ENCODE assay signal across 8 mouse cellular contexts in the genomic region with DNA sequence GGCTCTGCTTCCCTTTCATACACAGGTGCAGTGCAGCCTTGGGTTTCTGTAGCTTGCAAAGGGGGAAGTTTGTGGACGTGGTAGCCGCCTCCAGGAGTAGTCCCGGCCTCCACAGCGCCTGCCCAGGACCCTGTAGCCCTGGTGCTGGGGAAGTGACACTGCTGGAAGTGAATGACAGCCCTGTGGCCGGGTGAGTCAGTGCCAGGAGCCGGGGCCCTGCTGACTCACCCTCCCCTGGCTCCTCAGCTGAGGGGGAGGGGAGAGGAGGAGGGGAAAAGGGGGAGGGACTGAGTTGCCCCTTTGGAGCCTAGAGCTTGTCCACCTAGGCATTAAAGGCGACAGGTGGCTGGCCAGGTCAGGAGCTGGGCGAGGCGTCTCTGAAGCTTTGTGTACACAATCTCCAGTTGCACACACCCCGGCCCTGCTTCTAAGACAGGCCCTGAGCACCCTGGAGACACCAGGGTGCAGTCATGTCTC. TPM values are rescaled to one million over a fixed set of nuclear protein-coding genes. Genes with fewer than 3 reads are reported as not detected.
DNase-seq lines count a peak whose midpoint lies in the region; ATAC-seq and TF ChIP-seq lines count a peak whose summit lies in the region.

No protein-coding gene starts in this region.

- 12% methylated on average over 10 of the region's 10 CpGs for WGBS in kidney, embryonic 16.5 days
- WGBS in forebrain, embryonic 15.5 days: 10% methylated on average over 10 of the region's 10 CpGs
- WGBS in hindbrain, embryonic 13.5 days: 7% methylated on average over 10 of the region's 10 CpGs
- WGBS in lung, adult 2 months: 22% methylated on average over 10 of the region's 10 CpGs
- WGBS in neural tube, embryonic 11.5 days: under 1% methylated on average over 8 of the region's 10 CpGs

- H3K4me3 ChIP-seq in kidney, embryonic 16.5 days (ENCODE audit: low read length): no peak overlapping the region
- H3K4me3 ChIP-seq in forebrain, embryonic 15.5 days: no peak overlapping the region
- no peak overlapping the region for H3K4me3 ChIP-seq in hindbrain, embryonic 13.5 days
- H3K4me3 ChIP-seq in lung, adult 2 months (replicated peaks; ENCODE audit: extremely low read depth, low read depth, low read length): no peak overlapping the region
- H3K4me3 ChIP-seq in neural tube, embryonic 11.5 days (ENCODE audit: low read depth, low read length): no peak overlapping the region

- H3K36me3 ChIP-seq in kidney, embryonic 16.5 days (ENCODE audit: insufficient read depth, low read length): peaks cover 16% of the 10 kb centered on the region
- H3K36me3 ChIP-seq in forebrain, embryonic 15.5 days: no peaks in the 10 kb centered on the region; the same call in 1 of the 2 replicates
- H3K36me3 ChIP-seq in hindbrain, embryonic 13.5 days: peaks cover 16% of the 10 kb centered on the region
- H3K36me3 ChIP-seq in neural tube, embryonic 11.5 days (ENCODE audit: control insufficient read depth, insufficient read depth, low read length): no peaks in the 10 kb centered on the region

- no peaks in the 10 kb centered on the region for H3K27me3 ChIP-seq in kidney, embryonic 16.5 days (ENCODE audit: insufficient read depth, low read length)
- no peaks in the 10 kb centered on the region for H3K27me3 ChIP-seq in forebrain, embryonic 15.5 days
- no peaks in the 10 kb centered on the region for H3K27me3 ChIP-seq in hindbrain, embryonic 13.5 days
- no peaks in the 10 kb centered on the region for H3K27me3 ChIP-seq in neural tube, embryonic 11.5 days (ENCODE audit: control insufficient read depth, insufficient read depth, low read length)

- H3K9me3 ChIP-seq in kidney, embryonic 16.5 days (ENCODE audit: low read length): peaks cover 4% of the 10 kb centered on the region; the same call in 1 of the 2 replicates
- H3K9me3 ChIP-seq in forebrain, embryonic 15.5 days: no peaks in the 10 kb centered on the region
- H3K9me3 ChIP-seq in hindbrain, embryonic 13.5 days: no peaks in the 10 kb centered on the region
- no peaks in the 10 kb centered on the region for H3K9me3 ChIP-seq in neural tube, embryonic 11.5 days (ENCODE audit: control insufficient read depth, low read length)

- TF ChIP-seq CTCF in lung, adult 2 months (IDR thresholded peaks at IDR 0.05; ENCODE audit: insufficient read depth, low read length): no peak

- TF ChIP-seq POLR2A in lung, adult 2 months (IDR thresholded peaks at IDR 0.05; ENCODE audit: borderline replicate concordance, extremely low read depth, low read depth, low read length): no peak

- no peak for DNase-seq in kidney, adult 8-10 months
- peak; percentile 86 for DNase-seq in adrenal gland, adult 8-10 months
- peak; percentile 69 for DNase-seq in lung, adult 2 months
- DNase-seq in neural tube, embryonic 11.5 days (ENCODE audit: low spot score): peak; percentile 57
- peak; percentile 91 for DNase-seq in yolk sac, embryonic 10.5 days (ENCODE audit: low spot score)

- H3K27ac ChIP-seq in kidney, embryonic 16.5 days (ENCODE audit: low read length): peak overlapping the region; percentile 71
- H3K27ac ChIP-seq in forebrain, embryonic 15.5 days (replicated peaks): peak overlapping the region; percentile 44
- H3K27ac ChIP-seq in hindbrain, embryonic 13.5 days: peak overlapping the region; percentile 85
- H3K27ac ChIP-seq in neural tube, embryonic 11.5 days (ENCODE audit: low read depth, low read length): peak overlapping the region; percentile 79

- no peak overlapping the region; the same call in 1 of the 2 replicates for H3K4me2 ChIP-seq in kidney, embryonic 16.5 days (replicated peaks; ENCODE audit: low read depth, low read length)
- no peak overlapping the region for H3K4me2 ChIP-seq in forebrain, embryonic 15.5 days (replicated peaks)
- peak overlapping the region; percentile 4; the same call in 1 of the 2 replicates for H3K4me2 ChIP-seq in hindbrain, embryonic 13.5 days
- no peak overlapping the region for H3K4me2 ChIP-seq in neural tube, embryonic 11.5 days (ENCODE audit: low read depth)

- peaks cover 29% of the 10 kb centered on the region for H3K4me1 ChIP-seq in kidney, embryonic 16.5 days (ENCODE audit: insufficient read depth, low read length)
- H3K4me1 ChIP-seq in forebrain, embryonic 15.5 days: peaks cover 33% of the 10 kb centered on the region
- peaks cover 62% of the 10 kb centered on the region for H3K4me1 ChIP-seq in hindbrain, embryonic 13.5 days (replicated peaks)
- H3K4me1 ChIP-seq in lung, adult 2 months (ENCODE audit: control insufficient read depth, insufficient read depth, low read length): peaks cover 31% of the 10 kb centered on the region
- peaks cover 27% of the 10 kb centered on the region for H3K4me1 ChIP-seq in neural tube, embryonic 11.5 days (ENCODE audit: control insufficient read depth, insufficient read depth, low read length)

- H3K9ac ChIP-seq in kidney, embryonic 16.5 days (replicated peaks; ENCODE audit: low read length): peak overlapping the region; percentile 42; the same call in 1 of the 2 replicates
- no peak overlapping the region for H3K9ac ChIP-seq in forebrain, embryonic 15.5 days (replicated peaks)
- peak overlapping the region; percentile 61 for H3K9ac ChIP-seq in hindbrain, embryonic 13.5 days
- peak overlapping the region; percentile 48 for H3K9ac ChIP-seq in neural tube, embryonic 11.5 days (ENCODE audit: low read length)

- ATAC-seq in kidney, embryonic 16.5 days (ENCODE audit: low FRiP score, low TSS enrichment): peak; percentile 83
- no peak for ATAC-seq in forebrain, embryonic 15.5 days (replicated peaks)
- ATAC-seq in hindbrain, embryonic 13.5 days (ENCODE audit: low FRiP score): no peak; the same call in 1 of the 2 replicates
- ATAC-seq in neural tube, embryonic 11.5 days (ENCODE audit: insufficient read depth, low FRiP score, low TSS enrichment): peak; percentile 53

RNA-seq across cellular contexts. Expression of gene Slc6a6, which starts 29.0 kb away (rescaled TPM):
- polyA plus RNA-seq in kidney, embryonic 16.5 days (2015; fragmentation: Nextera tagmentation; extraction: Ambion mirVana): 82.9 and 96.3 TPM in 2 replicates
- 100 to 1,000 TPM; 468 to 562 (median 518) TPM for total RNA-seq in adrenal gland, adult 8-10 months (2022)
- polyA plus RNA-seq in forebrain, embryonic 15.5 days (2015; fragmentation: Nextera tagmentation; extraction: Ambion mirVana): 94.2 and 98.8 TPM in 2 replicates
- 91.0 and 98.3 TPM in 2 replicates for polyA plus RNA-seq in hindbrain, embryonic 13.5 days (2015; fragmentation: Nextera tagmentation; extraction: Ambion mirVana)
- 178 and 228 TPM in 2 replicates for polyA plus RNA-seq in lung, adult 2 months (2012; rRNA removed)
- polyA plus RNA-seq in neural tube, embryonic 11.5 days (2014; fragmentation: Nextera tagmentation; extraction: Ambion mirVana): 47.7 and 53.0 TPM in 2 replicates

Comparison
In these comparisons a context has a peak if more than half of its experiments do, and no peak if none do; other contexts are left out.
1. ATAC-seq: peak in kidney, embryonic 16.5 days (single experiment) and neural tube, embryonic 11.5 days (single experiment); none in forebrain, embryonic 15.5 days (single experiment) and hindbrain, embryonic 13.5 days (single experiment).
2. DNase-seq: peak in adrenal gland, adult 8-10 months (single experiment), lung, adult 2 months (single experiment), neural tube, embryonic 11.5 days (single experiment) and yolk sac, embryonic 10.5 days (single experiment); none in kidney, adult 8-10 months (0 of 2).
3. Peak in every context shown above with its lines, with median percentiles within 50 percentile points of each other: H3K27ac ChIP-seq.